Mouse (Mus musculus) lung, adult 18-20 months (tissue): Measurements from ENCODE around the gene Gpd1.
A peak's percentile ranks its signal among the peaks of the same experiment; 100 is the strongest.

Experiments
- DNase-seq, 2 experiments: peaks; one replicate each; pipeline ENCODE4 v3.0.0; 2022; ENCODE audit warnings: mixed read lengths in 2 of 2

Gpd1 gene

DNA sequence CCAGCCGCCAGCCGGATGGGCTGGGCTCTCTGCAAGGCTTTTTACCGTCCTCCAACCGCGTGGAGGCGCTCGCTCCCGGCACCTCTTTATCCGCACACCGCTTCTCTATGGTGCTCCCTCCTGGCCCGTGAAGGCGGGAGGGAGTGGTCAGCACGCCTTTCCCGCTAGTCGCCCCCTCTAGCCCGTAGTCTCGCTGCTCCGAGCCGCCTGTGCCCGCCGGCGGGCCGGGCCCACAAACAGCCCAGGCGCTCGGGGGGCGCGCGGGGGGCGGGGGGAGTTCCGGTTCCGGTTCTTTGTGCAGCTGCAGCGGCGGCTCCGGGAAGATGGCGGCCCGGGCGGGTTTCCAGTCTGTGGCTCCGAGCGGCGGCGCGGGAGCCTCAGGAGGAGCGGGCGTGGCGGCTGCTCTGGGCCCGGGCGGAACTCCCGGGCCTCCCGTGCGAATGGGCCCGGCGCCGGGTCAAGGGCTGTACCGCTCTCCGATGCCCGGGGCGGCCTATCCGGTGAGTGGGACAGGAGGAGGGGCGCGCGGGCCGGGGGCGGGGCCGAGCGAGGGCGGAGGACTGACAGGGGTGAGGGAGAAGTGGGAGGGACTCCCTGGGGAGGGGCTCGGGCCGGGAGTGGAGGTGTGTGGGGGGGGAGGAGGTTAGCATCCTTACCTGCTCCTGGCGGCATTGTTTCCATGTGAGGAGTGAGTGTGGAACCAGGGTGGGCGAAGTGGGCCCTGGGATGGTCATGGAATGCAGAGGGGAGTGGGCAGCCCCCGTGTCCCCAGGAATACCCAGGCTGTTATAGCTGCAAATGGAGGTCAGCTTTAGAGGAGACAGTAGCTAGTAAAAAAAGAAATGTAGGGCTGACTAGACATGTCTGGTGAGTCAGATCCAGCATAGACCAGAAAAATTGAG lies 15.1 kb upstream of the Gpd1 start, which contains the start of gene Smarcd1:
Gene Smarcd1 (plus strand): TSS at position 131 of the 902 bp plus-strand sequence.
- peak; percentile 93 to 95 for DNase-seq

DNA sequence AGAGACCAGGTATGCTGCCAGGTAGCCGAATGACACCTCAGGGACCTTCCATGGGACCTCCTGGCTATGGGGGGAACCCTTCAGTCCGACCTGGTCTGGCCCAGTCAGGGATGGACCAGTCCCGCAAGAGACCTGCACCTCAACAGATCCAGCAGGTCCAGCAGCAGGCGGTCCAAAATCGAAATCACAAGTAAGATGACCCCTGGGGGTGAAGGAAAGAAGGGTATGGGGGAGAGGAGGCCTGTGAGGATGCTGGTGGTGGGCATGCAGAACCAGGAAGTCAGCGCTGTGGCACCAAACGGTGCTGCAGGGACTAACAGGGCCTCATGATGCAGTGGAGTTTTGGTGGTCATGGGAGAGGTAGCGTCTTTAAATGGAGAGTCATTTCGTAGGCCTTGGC lies 14.2 kb upstream of the Gpd1 start:
- no peak for DNase-seq

DNA sequence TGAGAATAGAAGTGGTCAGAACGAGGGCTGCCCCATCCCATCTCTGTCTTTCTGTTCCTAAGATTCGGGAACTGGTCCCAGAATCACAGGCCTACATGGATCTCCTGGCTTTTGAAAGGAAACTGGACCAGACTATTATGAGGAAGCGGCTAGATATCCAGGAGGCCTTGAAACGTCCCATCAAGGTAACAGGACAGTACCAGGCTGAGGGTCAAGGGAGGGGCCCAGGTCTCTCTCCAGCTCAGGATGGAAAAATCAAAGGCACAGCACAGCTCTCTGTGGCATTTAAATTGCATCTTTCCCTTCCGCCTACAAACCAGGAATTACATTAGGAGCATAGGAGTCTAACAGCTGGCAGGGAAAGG lies 13.7 kb upstream of the Gpd1 start:
- no peak for DNase-seq

DNA sequence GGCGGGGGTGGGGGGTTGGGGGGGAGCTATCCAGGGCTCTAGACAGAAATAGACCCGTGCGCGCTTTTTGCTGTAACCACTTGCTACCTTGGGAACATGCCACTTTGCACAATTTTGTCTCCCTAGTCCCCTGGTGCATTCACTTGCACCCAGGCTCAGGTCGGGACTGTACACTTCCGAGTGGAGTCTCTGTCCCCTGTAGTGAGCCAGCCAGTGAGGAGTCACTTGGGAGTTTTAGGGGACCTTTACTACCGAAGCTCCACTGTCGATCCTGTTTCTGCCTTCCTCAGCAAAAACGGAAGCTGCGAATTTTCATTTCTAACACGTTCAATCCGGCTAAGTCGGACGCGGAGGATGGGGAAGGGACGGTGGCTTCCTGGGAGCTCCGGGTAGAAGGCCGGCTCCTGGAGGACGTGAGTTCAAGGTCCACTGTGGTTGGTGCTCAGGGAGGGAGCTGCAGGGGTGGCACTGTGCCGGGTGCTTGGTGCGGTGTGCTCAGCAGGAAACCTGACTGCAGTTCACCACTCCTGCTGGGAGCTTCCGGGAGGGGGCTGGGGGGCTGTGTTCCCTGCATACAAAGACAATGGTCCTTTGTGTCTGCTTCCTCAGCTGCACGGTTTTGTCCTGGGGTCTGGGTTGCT lies 13.2 kb upstream of the Gpd1 start:
- no peak for DNase-seq

DNA sequence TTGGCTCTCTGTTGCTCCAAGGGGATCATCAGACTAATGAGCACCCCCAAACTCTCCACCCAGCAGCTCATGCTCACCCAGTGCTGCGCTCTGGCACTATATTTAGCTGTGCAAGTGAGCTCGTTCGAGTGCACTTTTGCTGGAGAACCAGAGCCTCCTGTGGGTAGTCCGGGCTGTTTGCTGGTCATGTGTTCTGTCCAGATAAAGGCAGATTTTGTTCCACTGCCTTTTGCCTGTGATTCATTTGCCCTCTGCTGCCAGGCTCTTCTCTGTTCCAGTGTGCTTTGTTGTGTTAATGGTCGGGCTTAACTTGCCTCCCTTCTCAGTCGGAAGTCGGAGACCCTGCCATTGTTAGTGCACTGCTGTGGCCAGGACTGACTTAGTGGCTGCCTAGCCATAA lies 12.4 kb upstream of the Gpd1 start:
- no peak for DNase-seq

DNA sequence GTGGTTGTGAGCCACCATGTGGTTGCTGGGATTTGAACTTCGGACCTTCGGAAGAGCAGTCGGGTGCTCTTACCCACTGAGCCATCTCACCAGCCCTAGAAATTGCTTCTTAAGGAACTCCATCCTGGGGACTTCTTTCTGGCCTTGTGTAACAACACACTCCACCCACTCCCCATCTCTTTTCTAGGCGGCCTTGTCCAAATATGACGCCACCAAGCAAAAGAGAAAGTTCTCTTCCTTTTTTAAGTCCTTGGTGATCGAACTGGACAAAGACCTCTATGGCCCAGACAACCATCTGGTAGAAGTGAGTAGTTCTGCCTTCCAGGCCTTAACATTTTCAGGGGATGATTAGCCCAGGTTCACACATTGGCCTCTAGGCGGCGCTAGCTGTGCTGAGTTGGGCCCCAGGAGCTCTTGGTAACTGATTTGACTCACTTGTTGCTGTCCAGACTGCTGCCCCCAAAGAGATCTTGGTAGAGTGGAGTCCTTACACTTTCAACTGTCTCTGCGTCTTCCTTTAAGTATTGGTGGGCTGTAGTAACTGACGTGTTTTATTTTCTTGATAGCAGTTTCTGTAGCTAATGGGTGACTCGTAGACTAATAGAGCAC lies 11.8 kb upstream of the Gpd1 start, which contains the start of gene Gm17349:
Gene Gm17349 (minus strand): TSS at position 51 of the 609 bp plus-strand sequence.
- DNase-seq: peak in 1 of 2 experiments; percentile 49

DNA sequence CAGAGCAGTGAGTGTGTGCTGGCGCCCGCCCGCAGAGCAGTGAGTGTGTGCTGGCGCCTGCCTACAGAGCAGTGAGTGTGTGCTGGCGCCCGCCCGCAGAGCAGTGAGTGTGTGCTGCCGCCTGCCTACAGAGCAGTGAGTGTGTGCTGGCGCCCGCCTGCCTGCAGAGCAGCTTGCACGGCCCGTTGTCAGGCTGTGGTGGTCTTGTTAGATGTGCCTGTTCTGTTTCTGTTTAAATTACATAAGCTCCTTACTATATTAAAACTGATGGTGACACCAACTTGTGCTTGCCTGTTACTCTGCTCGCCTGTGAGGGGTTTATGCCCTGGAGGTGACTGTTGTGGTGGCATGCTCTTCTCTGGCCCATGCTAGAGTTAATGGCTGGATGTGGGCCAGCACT lies 9.1 kb upstream of the Gpd1 start:
- DNase-seq: no peak

DNA sequence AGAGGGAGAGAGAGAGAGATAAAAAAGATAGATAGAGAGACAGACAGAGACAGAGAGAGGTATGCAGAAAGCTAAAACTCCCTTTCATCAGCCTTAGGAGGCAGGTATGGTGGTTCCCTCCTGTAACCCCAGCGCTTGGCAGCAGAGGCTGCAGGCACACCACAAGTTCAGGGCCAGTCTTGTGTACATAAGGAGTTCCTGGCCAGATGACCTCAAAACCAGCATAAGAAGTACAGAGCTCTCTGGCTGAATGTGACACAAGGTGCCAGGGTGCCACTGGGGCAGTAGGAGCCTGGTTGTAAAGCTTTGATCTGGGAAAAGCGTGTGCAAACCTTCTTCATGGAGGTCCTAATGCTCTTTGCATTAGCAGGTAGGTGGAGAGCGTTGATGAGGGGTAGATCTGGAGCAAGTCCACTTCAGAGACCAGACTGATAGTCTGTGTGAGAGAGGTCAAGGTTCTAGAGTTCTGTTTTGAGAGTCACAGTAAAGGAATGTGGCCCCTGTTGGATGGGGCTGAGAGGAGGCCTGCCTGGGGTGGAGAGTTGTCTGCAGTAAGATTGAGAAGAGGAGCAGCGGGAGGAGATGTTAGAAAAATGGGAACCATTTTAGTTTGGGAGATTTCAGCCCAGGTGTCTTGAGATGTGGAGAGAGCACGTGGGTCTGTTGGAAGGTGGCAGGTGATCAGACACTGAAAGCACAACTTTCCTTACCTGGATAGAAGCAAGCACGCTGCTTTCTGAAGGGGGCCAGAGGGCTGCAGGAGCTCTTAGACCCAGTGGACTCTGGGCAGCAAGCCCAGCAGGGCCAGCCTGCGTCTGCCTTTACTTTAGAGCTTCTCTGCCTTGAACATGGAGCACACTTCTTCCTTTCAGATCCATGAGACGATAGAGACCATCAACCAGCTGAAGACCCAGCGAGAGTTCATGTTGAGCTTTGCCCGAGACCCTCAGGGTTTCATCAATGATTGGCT lies 6.8 kb upstream of the Gpd1 start:
- no peak for DNase-seq

DNA sequence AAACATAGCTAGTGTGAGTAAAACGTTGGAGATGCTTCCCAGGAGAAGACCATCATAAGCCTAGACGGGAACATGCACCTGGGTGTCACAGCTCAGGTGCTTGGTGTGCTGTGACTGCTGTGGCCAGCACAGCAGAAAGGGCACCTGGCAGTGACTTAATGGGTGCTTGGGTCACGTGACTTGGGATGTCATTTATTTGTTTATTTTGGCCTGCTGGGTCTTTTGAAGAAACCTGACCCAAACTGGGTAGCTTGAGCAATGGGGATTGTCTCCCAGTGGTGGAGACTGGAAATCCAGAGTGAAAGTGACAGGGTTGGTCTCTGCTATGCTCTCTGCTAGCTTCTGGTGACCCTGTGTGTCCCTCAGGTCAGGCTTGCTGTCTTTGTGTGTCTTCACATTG lies 5.8 kb upstream of the Gpd1 start:
- no peak for DNase-seq

DNA sequence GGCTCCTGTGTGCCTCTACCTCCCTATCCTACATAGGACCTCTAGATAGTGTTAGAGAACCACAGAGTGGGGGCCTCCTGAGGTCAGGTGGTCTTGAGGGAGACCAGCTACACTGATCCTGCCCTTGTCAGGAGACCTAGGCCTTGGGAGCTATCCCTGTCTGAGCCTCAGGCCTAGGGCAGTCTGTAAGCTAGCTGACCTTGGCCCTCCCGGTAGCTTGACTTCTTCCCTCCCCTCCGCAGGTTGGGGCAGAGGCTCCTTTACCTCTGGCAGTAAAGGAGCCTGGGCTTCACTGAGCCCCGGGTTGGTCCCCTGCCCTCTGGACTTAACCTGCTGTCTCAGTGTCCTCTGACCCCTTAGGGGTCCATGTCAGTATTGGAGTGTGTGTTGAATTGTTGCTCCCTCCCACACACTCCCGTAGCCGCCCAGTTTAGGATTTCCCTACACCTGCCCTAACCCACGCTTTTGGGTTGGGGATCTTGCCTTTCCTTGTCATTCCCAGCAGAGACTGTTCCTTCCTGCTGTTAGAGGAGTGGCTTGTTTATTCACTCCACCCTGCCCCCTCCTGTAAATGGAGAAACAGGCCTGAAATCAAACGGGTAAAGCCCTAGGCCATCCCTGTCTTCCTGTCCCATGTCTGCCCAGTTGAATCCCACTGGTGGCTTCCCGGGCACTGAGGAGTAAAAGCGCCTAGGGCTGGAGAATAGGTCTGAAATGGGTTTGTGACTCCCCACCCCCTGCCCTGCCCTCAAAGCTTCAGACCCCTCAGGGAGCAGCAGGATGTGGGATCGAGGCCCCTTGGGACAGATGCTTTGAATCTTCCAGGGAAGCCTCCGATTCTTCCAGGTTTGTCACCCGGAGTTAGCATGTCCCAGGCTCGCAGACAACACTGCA lies 4.4 kb upstream of the Gpd1 start:
- no peak for DNase-seq

DNA sequence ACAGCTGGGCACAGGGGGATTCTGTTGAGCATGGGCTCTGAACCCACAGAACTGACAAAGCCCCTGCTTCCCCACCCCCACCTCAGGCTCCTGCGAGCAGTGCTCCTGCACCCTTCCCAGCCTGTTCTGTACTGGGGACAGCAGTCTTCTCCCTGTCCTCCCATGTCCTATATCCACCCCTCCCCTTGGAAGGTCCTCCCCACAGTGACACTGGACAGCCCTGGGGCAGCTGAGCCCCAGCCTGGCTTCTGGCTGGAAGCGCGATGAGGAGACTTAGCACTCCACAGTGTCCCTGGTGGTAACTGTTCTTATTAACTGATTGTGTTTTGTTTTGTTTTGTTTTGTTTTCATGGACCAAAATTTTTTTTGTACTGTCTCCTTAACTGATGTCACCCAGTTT lies 3.7 kb upstream of the Gpd1 start:
- DNase-seq: no peak

DNA sequence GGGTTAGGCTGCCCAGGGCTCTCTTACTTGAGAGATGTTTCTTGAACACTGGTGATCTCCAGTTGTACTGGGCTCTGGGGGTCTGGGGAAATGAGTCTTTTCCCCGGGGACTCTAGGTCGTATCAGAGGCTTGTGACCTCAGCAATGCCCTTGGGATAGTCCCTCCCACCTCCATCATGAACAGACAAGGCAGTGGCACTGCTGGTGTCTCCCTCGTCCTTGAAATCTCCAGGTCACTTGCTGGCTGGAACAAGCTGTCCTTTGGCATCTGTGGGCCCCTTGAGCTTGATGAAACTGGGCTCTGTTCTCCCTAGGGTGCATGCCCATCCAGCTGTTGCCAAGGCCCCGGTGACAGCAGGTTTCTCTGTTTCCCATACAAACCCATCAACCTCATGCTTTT lies 3.1 kb upstream of the Gpd1 start:
- no peak for DNase-seq

DNA sequence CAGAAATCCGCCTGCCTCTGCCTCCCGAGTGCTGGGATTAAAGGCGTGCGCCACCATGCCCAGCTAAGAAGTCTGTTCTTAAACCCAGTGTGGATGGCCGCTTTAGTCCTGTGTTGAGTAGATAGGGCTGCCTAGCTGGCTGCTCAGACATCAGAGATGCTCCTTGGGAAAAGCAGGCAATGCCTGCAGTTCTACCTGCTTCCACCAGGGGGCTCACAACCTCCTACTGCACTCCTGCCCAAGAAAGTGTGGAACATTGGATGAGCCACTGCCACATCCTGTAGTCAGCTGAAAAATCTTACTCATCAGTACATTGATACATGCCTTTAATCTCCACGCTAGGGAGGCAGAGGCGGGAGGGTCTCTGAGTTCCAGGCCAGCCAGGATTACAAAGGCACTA lies 2.5 kb upstream of the Gpd1 start:
- DNase-seq: peak; percentile 74 to 75

DNA sequence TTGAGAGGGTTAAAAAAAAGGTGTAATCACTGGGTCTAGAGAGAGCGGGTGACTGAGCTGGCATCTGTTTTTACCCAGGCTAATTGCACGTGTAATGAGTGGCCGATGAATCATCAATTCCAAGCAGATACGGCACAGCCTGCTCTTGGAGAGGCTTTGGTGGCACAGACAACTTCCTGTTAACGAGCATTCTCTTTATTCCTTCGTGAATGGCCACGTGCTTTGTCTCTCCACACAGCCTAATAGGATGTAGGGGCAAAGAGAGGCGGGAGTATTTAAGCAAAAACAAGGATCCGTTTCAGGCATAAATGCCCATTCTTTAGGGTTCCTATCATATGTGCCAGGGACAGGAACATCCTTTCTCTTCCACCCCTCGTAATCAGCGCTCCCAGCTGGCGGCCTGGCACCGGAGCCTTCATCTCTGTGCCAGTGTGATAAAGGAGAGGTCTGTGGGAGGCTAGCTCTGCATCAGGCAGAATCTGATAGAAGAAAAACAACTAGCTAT lies 1.9 kb upstream of the Gpd1 start:
- DNase-seq: no peak

DNA sequence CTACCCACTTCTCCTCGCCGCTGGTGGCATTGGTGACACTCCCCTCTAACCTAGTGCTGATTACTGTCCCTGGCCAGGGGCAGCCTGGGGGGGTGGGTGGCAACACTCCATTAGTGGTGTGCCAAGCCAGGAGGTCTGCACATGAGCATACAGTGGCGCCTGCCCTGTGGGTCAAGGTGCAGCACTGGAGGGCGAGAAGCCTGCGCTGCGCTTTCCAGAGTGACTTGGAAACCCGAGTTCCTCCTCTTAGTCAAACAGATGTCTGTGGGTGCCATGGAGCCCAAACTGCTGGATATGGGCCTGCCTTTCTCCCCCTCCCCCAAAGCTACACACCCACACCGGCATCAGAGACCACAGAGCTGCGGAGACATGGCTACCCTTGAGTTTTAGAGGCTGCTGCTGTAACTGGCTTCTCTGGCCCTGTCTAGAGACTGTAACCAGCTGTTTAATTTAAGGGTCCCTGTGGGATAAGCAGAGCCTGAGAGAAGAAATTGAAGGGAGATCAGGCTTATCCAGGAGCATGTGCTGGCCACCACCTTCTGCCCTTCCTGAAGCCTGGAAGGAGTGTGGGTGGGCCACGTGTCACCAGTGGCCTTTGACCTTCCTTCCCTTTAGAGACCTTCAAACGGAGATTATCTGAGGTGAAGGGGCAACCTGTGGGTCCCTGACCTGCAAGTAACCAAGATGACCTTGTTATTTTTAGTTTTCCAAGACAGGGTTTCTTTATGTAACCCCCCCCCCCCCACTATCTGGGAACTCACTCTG lies 1.2 kb upstream of the Gpd1 start:
- DNase-seq: no peak

DNA sequence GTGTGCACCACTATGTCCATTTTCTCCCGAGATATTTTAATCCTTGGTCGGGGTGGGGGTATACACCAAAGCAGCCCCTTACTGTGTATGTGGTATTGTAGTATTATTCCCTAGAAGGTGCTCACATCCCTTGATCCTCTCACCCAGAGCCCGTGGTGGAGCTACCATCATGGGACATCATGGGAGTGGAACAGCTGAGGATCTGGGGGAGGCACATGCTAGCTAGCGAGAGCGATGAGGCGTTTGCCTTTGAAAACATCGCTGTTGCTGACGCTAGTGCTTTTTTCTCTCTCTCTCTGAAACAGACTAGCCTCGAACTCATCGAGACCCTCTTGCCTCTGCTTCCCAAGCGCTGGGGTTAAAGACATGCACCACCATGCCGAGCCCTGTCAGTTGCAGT lies 501 bp upstream of the Gpd1 start:
- DNase-seq: no peak

DNA sequence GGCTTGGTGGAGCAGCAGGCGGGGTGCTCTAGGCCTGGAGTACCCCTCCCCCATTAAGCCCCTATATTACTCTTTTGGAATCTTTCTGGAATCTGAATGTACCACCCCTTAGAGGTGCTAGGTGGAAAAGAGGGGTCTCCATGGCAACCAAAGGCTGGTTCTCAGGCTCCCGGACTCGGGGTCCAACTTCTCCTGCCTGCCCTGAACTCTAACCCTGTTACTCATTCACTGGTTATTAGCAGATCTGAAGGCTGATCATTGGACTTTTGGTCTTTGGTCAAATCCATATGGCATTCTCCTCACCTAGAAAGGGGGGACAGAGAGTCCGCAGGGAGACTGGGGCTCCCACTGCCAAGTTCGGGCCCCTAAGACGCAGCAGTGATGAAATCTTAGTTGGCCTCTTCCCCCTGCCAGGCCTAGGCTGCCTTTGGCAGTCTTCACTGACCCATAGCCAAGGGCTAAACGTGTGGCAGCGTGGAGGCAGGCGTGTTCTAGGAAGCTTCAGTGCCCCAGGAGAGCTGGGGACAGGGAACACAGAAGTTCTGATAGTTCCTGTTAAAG lies 1.2 kb downstream of the Gpd1 start:
- no peak for DNase-seq

DNA sequence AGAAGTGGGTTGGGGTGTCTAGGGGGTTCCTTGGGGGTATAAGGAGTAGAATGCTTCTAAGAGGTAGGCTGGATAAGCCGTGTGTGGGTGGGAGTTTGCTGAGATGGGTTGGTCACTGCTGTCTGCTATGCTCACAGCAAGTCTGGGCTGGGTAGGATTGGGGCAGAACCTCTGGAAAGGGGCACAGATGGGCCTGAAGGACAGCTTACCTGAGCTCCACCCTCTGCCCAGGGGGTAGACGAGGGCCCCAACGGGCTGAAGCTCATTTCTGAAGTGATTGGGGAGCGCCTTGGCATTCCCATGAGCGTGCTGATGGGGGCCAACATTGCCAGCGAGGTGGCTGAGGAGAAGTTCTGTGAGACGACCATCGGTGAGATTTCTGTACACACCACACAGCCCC lies 2.5 kb downstream of the Gpd1 start:
- no peak for DNase-seq

DNA sequence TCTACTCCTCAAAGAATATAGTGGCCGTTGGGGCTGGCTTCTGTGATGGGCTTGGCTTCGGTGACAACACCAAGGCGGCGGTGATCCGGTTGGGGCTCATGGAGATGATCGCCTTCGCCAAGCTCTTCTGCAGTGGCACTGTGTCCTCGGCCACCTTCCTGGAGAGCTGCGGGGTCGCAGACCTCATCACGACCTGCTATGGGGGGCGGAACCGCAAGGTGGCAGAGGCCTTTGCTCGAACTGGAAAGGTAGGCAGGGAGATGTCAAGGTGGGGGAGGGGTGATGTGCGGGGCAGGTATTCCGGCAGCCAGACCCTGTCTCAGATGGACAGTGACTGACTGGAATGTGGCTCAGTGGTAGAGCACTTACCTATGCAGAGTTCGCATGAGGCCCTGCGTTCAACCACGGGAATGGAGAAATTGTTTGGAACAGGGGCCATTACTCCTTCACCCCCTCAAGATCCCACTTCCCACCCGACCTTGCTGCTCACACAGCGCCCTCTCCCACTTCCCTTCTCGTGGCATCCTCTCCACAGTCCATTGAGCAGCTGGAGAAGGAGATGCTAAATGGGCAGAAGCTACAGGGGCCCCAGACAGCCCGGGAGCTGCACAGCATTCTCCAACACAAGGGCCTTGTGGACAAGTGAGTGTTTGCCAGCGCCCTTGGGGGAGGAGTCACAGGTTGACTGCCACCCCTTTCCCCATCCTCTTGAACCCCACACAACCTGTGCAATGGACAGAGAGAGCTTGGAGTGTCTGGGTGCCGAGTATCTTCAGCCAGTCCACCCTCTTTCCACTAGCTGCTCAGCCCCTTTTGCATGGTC lies 4.8 kb downstream of the Gpd1 start:
- no peak for DNase-seq
